Mouse (Mus musculus): ENCODE data around the gene Rab11fip4. TPM values are rescaled to one million over a fixed set of nuclear protein-coding genes. Genes with fewer than 3 reads are reported as not detected.
A peak's percentile ranks its signal among the peaks of the same experiment; 100 is the strongest.

Gene Rab11fip4
- total and polyA plus RNA-seq, 2 experiments from 2014 or later = 17.4 to 69.3 TPM

GRCm38 (mm10) chr11:79640940-79641733, 50.1 kb downstream of the Rab11fip4 start:
- Histone ChIP-seq H3K4me1 (ENCODE audit: insufficient read depth, low read length) (peaks cover 15% of the 10 kb centered on the region), H3K4me3 (ENCODE audit: low read length) (no peak overlapping the region), H3K27me3 (ENCODE audit: insufficient read depth, low read length) (no peaks in the 10 kb centered on the region), H3K9me3 (ENCODE audit: low read length) (no peaks in the 10 kb centered on the region), H3K36me3 (ENCODE audit: insufficient read depth, low read length) (no peaks in the 10 kb centered on the region), H3K9ac (replicated peaks; ENCODE audit: low read length) (no peak overlapping the region), H3K27ac (no peak overlapping the region), H3K4me2 (ENCODE audit: low read depth, low read length) (no peak overlapping the region)
- 60% methylated on average over 8 of the region's 8 CpGs for WGBS
- TF ChIP-seq CTCF (IDR thresholded peaks at IDR 0.05; ENCODE audit: low read depth) = no peak
- ATAC-seq = no peak
- DNase-seq (ENCODE audit: low spot score) = no peak

DNA sequence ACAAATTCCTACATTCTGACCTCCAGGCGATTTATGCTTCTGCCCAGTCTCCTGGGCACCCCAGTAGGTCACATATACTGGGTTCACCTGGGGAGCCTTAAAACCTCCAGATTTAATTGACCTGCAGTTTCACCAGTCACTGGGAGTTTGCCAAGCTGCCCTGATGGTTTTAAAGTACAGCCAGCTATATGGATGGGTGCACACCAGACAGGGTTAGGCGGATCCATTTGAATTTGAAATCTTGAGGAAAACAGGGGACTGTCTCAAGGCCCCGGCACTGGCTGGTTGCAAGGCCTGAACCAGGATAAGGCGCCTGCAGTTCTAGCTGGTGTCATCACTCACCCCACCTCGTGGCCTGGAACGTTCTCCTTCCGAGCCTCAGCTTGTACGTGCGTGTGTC, 52.7 kb downstream of the Rab11fip4 start:
- Histone ChIP-seq H3K9me3 (ENCODE audit: low read length) (no peaks in the 10 kb centered on the region), H3K4me1 (ENCODE audit: insufficient read depth, low read length) (peaks cover 29% of the 10 kb centered on the region), H3K36me3 (ENCODE audit: insufficient read depth, low read length) (no peaks in the 10 kb centered on the region), H3K4me2 (ENCODE audit: low read depth, low read length) (no peak overlapping the region), H3K4me3 (ENCODE audit: low read length) (no peak overlapping the region), H3K27ac (peak overlapping the region; percentile 54; the same call in 1 of the 2 replicates), H3K27me3 (ENCODE audit: insufficient read depth, low read length) (no peaks in the 10 kb centered on the region), H3K9ac (replicated peaks; ENCODE audit: low read length) (no peak overlapping the region)
- no peak for DNase-seq (ENCODE audit: low spot score)
- 59% methylated on average over 9 of the region's 9 CpGs for WGBS
- no peak for TF ChIP-seq CTCF (IDR thresholded peaks at IDR 0.05; ENCODE audit: low read depth)
- no peak for ATAC-seq

DNA sequence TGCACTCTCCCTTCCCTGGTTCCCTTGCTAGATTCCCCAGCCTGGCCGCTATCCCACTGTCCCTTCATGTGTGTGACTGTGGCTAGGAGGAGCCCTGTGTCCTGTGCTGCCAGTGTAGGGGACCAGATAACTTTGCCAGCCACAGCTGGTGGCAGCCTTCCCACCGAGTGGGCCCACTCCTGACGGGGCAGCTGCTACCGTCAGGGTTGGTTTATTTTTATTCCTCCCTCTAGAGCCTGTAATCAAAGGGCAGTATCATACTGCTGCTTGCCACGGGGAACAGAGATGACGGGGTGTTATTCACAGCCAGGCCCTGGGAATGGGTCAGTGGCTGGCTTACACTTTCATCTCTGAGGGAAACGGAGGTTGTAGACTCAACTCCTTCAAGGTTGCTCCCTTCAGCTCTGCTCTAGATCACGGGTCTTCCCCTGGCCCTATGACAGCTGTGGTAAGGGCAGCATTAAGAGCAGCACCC, 53.7 kb downstream of the Rab11fip4 start:
- ATAC-seq (no peak), DNase-seq (ENCODE audit: low spot score) (peak; percentile 40)
- H3K4me2 ChIP-seq (ENCODE audit: low read depth, low read length) = no peak overlapping the region
- H3K4me1 ChIP-seq (ENCODE audit: insufficient read depth, low read length) = peaks cover 29% of the 10 kb centered on the region
- H3K9ac ChIP-seq (replicated peaks; ENCODE audit: low read length) = no peak overlapping the region
- H3K36me3 ChIP-seq (ENCODE audit: insufficient read depth, low read length) = no peaks in the 10 kb centered on the region
- no peaks in the 10 kb centered on the region for H3K27me3 ChIP-seq (ENCODE audit: insufficient read depth, low read length)
- H3K4me3 ChIP-seq (ENCODE audit: low read length) = no peak overlapping the region
- no peaks in the 10 kb centered on the region for H3K9me3 ChIP-seq (ENCODE audit: low read length)
- WGBS = 28% methylated on average over 8 of the region's 8 CpGs
- peak overlapping the region; percentile 54 for H3K27ac ChIP-seq
- no peak for TF ChIP-seq CTCF (IDR thresholded peaks at IDR 0.05; ENCODE audit: low read depth)

DNA sequence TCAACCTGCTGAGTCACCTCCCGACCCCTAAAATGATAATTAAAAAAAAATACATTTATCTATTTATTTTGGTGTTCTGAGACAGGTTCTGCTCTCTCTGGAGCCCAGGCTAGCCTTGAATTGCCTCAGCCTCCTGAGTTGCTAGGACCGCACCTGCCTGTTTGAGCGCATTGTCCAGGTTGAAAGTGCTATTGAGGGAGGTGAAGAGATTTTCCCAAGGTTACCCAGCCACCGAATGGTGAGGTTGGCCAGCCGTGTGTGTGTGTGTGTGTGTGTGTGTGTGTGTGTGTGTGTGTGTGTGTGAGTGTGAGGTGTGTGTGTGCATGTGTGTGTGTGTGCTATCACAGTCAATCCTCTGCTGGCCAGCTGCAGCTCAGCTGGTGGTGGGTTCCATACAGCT, 55.0 kb downstream of the Rab11fip4 start:
- H3K9me3 ChIP-seq (ENCODE audit: low read length) = no peaks in the 10 kb centered on the region
- H3K27me3 ChIP-seq (ENCODE audit: insufficient read depth, low read length) = no peaks in the 10 kb centered on the region
- peaks cover 36% of the 10 kb centered on the region for H3K4me1 ChIP-seq (ENCODE audit: insufficient read depth, low read length)
- ATAC-seq = no peak
- peak overlapping the region; percentile 75 for H3K27ac ChIP-seq
- 65% methylated on average over 5 of the region's 5 CpGs for WGBS
- no peak overlapping the region for H3K4me3 ChIP-seq (ENCODE audit: low read length)
- TF ChIP-seq CTCF (IDR thresholded peaks at IDR 0.05; ENCODE audit: low read depth) = no peak
- no peak for DNase-seq (ENCODE audit: low spot score)
- no peaks in the 10 kb centered on the region for H3K36me3 ChIP-seq (ENCODE audit: insufficient read depth, low read length)
- no peak overlapping the region for H3K4me2 ChIP-seq (ENCODE audit: low read depth, low read length)
- H3K9ac ChIP-seq (replicated peaks; ENCODE audit: low read length) = no peak overlapping the region

DNA sequence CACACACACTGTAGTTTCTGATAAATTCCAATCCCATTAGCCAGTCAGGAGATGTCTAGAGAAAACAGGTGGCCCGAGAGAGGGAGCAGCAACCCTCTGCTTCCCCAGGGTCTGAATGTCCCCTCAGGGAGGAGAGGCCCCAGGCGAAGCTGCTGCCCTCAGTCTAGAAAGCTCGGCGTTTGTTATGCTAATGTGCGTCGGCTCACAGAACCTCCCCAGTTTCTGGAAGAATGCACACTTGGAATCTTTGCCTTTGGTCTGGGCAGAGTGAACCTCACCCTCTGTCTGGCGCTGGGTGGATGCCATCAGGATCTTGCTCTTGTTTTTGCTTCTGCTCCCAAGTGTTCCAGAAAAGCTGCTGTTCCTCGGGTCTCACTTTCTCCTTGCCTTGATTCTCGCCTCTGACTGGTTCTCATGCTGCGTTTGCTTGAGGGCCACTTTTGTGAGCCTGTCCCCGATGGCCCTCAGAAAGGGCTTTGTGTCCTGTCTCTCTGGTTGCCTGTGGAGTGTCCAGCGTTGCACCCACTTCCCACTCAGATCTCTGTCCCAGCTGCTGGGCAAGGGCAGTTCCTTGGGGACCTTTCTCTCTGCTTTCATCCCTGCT, 55.6 kb downstream of the Rab11fip4 start:
- DNase-seq (ENCODE audit: low spot score) (peak; percentile 73), ATAC-seq (peak; percentile 65)
- no peak for TF ChIP-seq CTCF (IDR thresholded peaks at IDR 0.05; ENCODE audit: low read depth)
- Histone ChIP-seq H3K27ac (peak overlapping the region; percentile 75), H3K36me3 (ENCODE audit: insufficient read depth, low read length) (no peaks in the 10 kb centered on the region), H3K27me3 (ENCODE audit: insufficient read depth, low read length) (no peaks in the 10 kb centered on the region), H3K9me3 (ENCODE audit: low read length) (no peaks in the 10 kb centered on the region), H3K4me3 (ENCODE audit: low read length) (no peak overlapping the region), H3K9ac (replicated peaks; ENCODE audit: low read length) (no peak overlapping the region), H3K4me2 (ENCODE audit: low read depth, low read length) (no peak overlapping the region), H3K4me1 (ENCODE audit: insufficient read depth, low read length) (peaks cover 36% of the 10 kb centered on the region)
- WGBS = 15% methylated on average over 12 of the region's 12 CpGs

DNA sequence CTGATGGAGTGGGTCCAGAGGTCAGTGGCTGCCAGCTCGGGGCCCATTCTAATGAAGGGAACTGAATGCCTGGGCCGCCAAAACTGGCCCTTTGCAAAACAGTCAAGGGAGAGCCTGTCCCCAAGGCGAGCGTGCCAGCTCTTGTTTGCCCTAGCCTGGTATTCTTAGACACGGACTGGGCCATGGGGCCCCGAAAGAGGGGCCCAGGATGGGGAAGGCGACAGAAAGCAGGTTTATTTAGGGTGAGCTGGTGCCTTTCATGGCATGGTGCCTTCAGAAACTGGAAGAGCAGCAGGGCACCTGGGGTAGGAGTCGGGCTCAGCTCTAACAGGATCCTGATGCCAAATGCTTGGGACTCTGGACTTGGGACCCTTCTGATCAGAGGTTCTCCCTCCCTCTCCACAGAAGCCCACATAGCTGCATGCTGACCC, 56.1 kb downstream of the Rab11fip4 start:
- no peak overlapping the region for H3K4me3 ChIP-seq (ENCODE audit: low read length)
- WGBS = 38% methylated on average over 8 of the region's 8 CpGs
- H3K36me3 ChIP-seq (ENCODE audit: insufficient read depth, low read length) = no peaks in the 10 kb centered on the region
- H3K9ac ChIP-seq (replicated peaks; ENCODE audit: low read length) = no peak overlapping the region
- DNase-seq (ENCODE audit: low spot score) (peak; percentile 74), ATAC-seq (peak; percentile 58; the same call in 1 of the 2 replicates)
- no peaks in the 10 kb centered on the region for H3K9me3 ChIP-seq (ENCODE audit: low read length)
- no peak for TF ChIP-seq CTCF (IDR thresholded peaks at IDR 0.05; ENCODE audit: low read depth)
- H3K4me2 ChIP-seq (ENCODE audit: low read depth, low read length) = no peak overlapping the region
- no peaks in the 10 kb centered on the region for H3K27me3 ChIP-seq (ENCODE audit: insufficient read depth, low read length)
- H3K27ac ChIP-seq = peak overlapping the region; percentile 75
- peaks cover 36% of the 10 kb centered on the region for H3K4me1 ChIP-seq (ENCODE audit: insufficient read depth, low read length)

All from hindbrain, postnatal 0 days (tissue).